Comparison of ENCODE assay signal across 15 mouse cellular contexts in genomic region chr5:122708819-122709218, GRCm38 (mm10). TPM values are rescaled to one million over a fixed set of nuclear protein-coding genes. Genes with fewer than 3 reads are reported as not detected.
DNase-seq lines count a peak whose midpoint lies in the region; ATAC-seq and TF ChIP-seq lines count a peak whose summit lies in the region.
"Had no signal": no experiment of that assay in that cellular context is flagged by ENCODE, and none has a peak within 500 bp of the region (broad histone marks: within the 10 kb centered on the region; RNA-seq: fewer than 3 reads in every experiment).

No protein-coding gene starts in this region.

- no peaks in the 10 kb centered on the region for H3K36me3 ChIP-seq in heart, embryonic 15.5 days
- H3K36me3 ChIP-seq in megakaryocyte, embryonic 14.5 days (replicated peaks; ENCODE audit: low read length) = peaks cover 6% of the 10 kb centered on the region
- peaks cover 8% of the 10 kb centered on the region; the same call in 1 of the 2 replicates for H3K36me3 ChIP-seq in liver, embryonic 12.5 days
- no peaks in the 10 kb centered on the region for H3K36me3 ChIP-seq in myocyte (ENCODE audit: control insufficient read depth, insufficient read depth)
- H3K36me3 ChIP-seq: embryonic facial prominence, embryonic 12.5 days; hindbrain, embryonic 15.5 days; midbrain, embryonic 12.5 days had no signal

- no peak for DNase-seq in heart, adult 8-10 months (ENCODE audit: low spot score)
- DNase-seq in urinary bladder, postnatal 25 days (ENCODE audit: low spot score) = no peak
- DNase-seq in adrenal gland, adult 8-10 months = no peak
- DNase-seq: cerebellum, postnatal 10 days; layer of hippocampus, adult 9-11 months; lung, embryonic 14.5 days; right cerebral cortex, postnatal 25 days had no signal

- ATAC-seq in heart, embryonic 15.5 days (replicated peaks; ENCODE audit: insufficient number of reproducible peaks, insufficient read depth, low FRiP score, low read depth) = no peak
- ATAC-seq in megakaryocyte, adult 5-6 weeks (ENCODE audit: poor library complexity, severe bottlenecking) = no peak
- peak; percentile 31; the same call in 1 of the 2 replicates for ATAC-seq in liver, embryonic 12.5 days

- H3K27me3 ChIP-seq in heart, embryonic 15.5 days = no peaks in the 10 kb centered on the region
- H3K27me3 ChIP-seq in megakaryocyte, embryonic 14.5 days (replicated peaks) = peaks cover 2% of the 10 kb centered on the region
- H3K27me3 ChIP-seq in liver, embryonic 12.5 days (replicated peaks) = no peaks in the 10 kb centered on the region
- H3K27me3 ChIP-seq in myocyte (ENCODE audit: control insufficient read depth, insufficient read depth, insufficient read length) = no peaks in the 10 kb centered on the region
- H3K27me3 ChIP-seq: embryonic facial prominence, embryonic 12.5 days; hindbrain, embryonic 15.5 days had no signal

- WGBS in heart, embryonic 15.5 days = 56% methylated on average over 6 of the region's 6 CpGs
- WGBS in liver, embryonic 12.5 days (ENCODE audit: insufficient replicate concordance) = 25% methylated on average over 6 of the region's 6 CpGs

- H3K4me3 ChIP-seq in heart, embryonic 15.5 days = no peak overlapping the region
- H3K4me3 ChIP-seq in megakaryocyte, embryonic 14.5 days (replicated peaks) = peak overlapping the region; percentile 96
- H3K4me3 ChIP-seq in liver, embryonic 12.5 days = 0 out of 2 replicates have a peak overlapping the region, but pooled peaks have one; percentile 70
- peak overlapping the region; percentile 80 for H3K4me3 ChIP-seq in myocyte
- H3K4me3 ChIP-seq: midbrain, embryonic 12.5 days had no signal

- H3ac ChIP-seq in myocyte (ENCODE audit: control insufficient read depth, insufficient read length) = no peak overlapping the region

- no peak overlapping the region for H3K9ac ChIP-seq in heart, embryonic 15.5 days
- no peak overlapping the region for H3K9ac ChIP-seq in liver, embryonic 12.5 days
- H3K9ac ChIP-seq: embryonic facial prominence, embryonic 12.5 days; midbrain, embryonic 12.5 days had no signal

- H3K79me2 ChIP-seq in myocyte (ENCODE audit: control insufficient read depth, insufficient read depth) = no peaks in the 10 kb centered on the region

- peak overlapping the region; percentile 92; the same call in 1 of the 2 replicates for H3K27ac ChIP-seq in heart, embryonic 15.5 days
- H3K27ac ChIP-seq in liver, embryonic 12.5 days = peak overlapping the region; percentile 82; the same call in 1 of the 2 replicates
- H3K27ac ChIP-seq: embryonic facial prominence, embryonic 12.5 days; midbrain, embryonic 12.5 days had no signal

- no peaks in the 10 kb centered on the region for H3K9me3 ChIP-seq in heart, embryonic 15.5 days (replicated peaks)
- H3K9me3 ChIP-seq in megakaryocyte, embryonic 14.5 days = peaks cover 9% of the 10 kb centered on the region
- H3K9me3 ChIP-seq in liver, embryonic 12.5 days (replicated peaks) = no peaks in the 10 kb centered on the region
- H3K9me3 ChIP-seq: embryonic facial prominence, embryonic 12.5 days; hindbrain, embryonic 15.5 days; midbrain, embryonic 12.5 days had no signal

- peaks cover 23% of the 10 kb centered on the region for H3K4me1 ChIP-seq in heart, embryonic 15.5 days (replicated peaks)
- peaks cover 22% of the 10 kb centered on the region for H3K4me1 ChIP-seq in megakaryocyte, embryonic 14.5 days
- H3K4me1 ChIP-seq in liver, embryonic 12.5 days = peaks cover 43% of the 10 kb centered on the region

- no peak for TF ChIP-seq POLR2A in myocyte (IDR thresholded peaks at IDR 0.05; ENCODE audit: insufficient read length, low read depth)

- peak overlapping the region; percentile 81; the same call in 1 of the 2 replicates for H3K4me2 ChIP-seq in heart, embryonic 15.5 days
- H3K4me2 ChIP-seq in liver, embryonic 12.5 days = peak overlapping the region; percentile 95
- H3K4me2 ChIP-seq in myocyte (ENCODE audit: low read depth) = no peak overlapping the region

TF ChIP-seq in myocyte, 11 proteins besides CTCF, POLR2A, EP300 and RAD21:
- no peak for TF ChIP-seq POLR2AphosphoS2 (IDR thresholded peaks at IDR 0.05; ENCODE audit: insufficient read length, low read depth)
- no peak for TF ChIP-seq MYOD1 (IDR thresholded peaks at IDR 0.05; ENCODE audit: control insufficient read depth in 1 of 3, insufficient read length in 2 of 3, low read depth in 2 of 3)
- no peak for TF ChIP-seq E2F4 (IDR thresholded peaks at IDR 0.05; ENCODE audit: insufficient read depth)
- TF ChIP-seq TCF3 (IDR thresholded peaks at IDR 0.05; ENCODE audit: insufficient read length, low read depth) = no peak
- no peak for TF ChIP-seq CEBPB (IDR thresholded peaks at IDR 0.05; ENCODE audit: insufficient read depth, poor library complexity, severe bottlenecking)
- TF ChIP-seq SRF (IDR thresholded peaks at IDR 0.05; ENCODE audit: control insufficient read depth, insufficient read length, low read depth) = no peak
- no peak for TF ChIP-seq USF1 (IDR thresholded peaks at IDR 0.05; ENCODE audit: low read depth)
- no peak for TF ChIP-seq MYOG (IDR thresholded peaks at IDR 0.05; ENCODE audit: control insufficient read depth in 1 of 3, insufficient read depth in 1 of 3, insufficient read length in 2 of 3, low read depth in 2 of 3)

RNA-seq across cellular contexts. Expression of gene P2rx4, which starts 1.5 kb away (rescaled TPM):
- 19.2 and 21.0 TPM in 2 replicates for polyA plus RNA-seq in heart, embryonic 15.5 days (2015; fragmentation: Nextera tagmentation; extraction: Ambion mirVana)
- total RNA-seq in heart, adult 8-10 months (2022) = 10 to 100 TPM; 16.2 to 19.3 (median 18.5) TPM
- polyA plus RNA-seq in megakaryocyte, embryonic 14.5 days (2012; ENCODE audit: insufficient read depth, low replicate concordance) = 13.7 TPM in 1 of 2 replicates, not detected in the other
- 29.9 and 34.3 TPM in 2 replicates for total RNA-seq in megakaryocyte, adult 5-6 weeks (2015)
- total RNA-seq in megakaryocyte, adult 5-6 weeks (2017) = 19.6 and 25.2 TPM in 2 replicates
- 25.6 and 27.1 TPM in 2 replicates for polyA plus RNA-seq in liver, embryonic 12.5 days (2016; fragmentation: Nextera tagmentation; extraction: Ambion mirVana)
- polyA plus RNA-seq in myocyte (2012; fragmentation: generic; extraction: Trizol) = 23.2 TPM
- total RNA-seq in adrenal gland, adult 8-10 months (2022) = 10 to 100 TPM; 38.2 to 57.9 (median 46.5) TPM
